Mouse (Mus musculus) liver, adult (tissue): ENCODE results near the gene Ctnnd2.

Source experiments
- GATA4 ChIP-seq: IDR thresholded peaks from 2 replicates; pipeline ENCODE4 v1.6.1; 2014; ENCODE audit warnings: mild to moderate bottlenecking, low read length; ENCODE audit not compliant: insufficient replicate concordance

Ctnnd2 gene

DNA sequence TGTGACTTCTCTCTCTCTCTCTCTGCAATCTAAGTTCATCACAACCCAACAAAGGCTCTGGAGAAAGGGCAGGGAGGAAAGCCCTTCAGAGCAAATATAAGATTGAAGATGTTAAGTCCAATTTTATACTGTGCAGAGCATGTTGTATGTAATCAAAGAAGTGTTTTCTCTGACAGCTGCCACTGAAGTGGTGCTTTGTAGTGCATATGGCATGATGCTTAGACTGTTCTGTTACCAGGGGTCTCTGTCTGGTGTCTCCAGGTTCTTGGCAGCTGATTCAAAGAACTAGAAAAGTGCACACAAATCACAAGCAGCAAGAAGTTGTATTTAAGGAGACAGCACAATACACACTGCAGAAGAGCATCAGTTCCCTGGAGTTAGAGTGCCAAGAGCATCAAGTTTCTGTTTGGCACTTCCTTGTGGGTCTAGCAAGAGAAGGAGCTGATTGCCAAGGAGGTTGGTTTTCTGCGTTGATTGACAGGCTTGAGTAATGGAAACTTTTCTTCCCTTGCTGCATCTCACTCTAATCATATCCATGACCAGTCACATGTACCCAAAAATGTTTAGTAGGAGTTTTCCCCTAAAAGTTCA, 590.4 kb downstream of the Ctnnd2 start:
- no peak for TF ChIP-seq GATA4

DNA sequence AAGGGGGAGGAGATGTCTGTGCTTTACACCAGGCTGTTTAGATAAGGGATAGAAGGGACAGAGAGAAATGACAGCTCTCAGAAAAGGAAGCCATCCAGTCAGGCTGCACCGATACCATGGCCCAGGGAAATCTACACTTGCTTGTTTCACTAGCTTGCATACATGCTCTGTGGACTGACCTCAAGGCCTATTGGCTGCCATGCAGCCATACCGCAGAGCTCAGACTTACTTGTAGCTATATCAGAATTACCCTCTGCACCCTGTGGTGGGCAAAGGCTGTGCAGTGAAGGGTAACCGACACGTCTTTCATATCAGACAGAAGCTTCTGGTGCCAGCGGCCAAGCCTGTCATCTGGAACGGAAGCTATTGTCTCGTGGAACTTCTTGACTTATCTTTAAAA, 604.5 kb downstream of the Ctnnd2 start:
- no peak for TF ChIP-seq GATA4

DNA sequence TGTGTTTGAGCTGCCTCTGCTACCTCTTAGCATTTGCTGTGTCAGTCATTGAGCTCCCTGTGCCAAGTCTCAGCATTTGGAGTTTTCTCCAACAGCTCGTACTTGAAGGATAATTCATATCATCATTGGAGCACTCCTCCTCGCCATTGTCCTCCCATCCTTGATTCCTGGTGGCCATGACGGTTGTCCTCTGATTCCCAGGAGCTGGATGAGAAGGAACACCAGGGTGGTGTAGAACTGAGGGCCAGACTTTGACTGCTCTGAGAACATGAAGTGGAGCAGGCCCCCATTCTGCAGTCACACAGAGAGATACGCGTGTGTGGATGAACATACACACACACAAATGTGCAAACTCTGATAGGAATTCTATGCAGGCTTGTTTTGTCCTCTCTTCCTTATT, 605.4 kb downstream of the Ctnnd2 start:
- TF ChIP-seq GATA4, result no peak

GRCm38 (mm10) chr15:30779903-30780302, 607.5 kb downstream of the Ctnnd2 start:
- no peak for TF ChIP-seq GATA4

DNA sequence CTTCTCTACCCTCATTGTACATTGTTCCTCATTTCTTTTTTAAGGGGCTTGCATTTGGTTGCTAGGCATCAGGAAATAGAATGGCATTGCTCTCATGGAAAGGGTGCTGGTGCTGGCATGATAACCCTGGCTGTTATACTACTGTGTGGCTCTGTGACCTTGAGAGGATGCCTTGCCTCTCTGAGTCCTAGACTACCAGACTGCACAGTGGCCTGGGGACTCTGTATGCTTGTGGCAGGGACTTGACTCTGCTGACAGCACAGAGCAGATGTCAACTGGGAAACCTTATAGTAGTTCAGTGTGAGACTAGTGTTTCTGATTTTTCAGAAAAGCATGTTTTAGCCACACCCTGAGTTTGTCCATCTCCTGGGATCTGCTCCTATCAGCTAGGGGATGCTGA, 608.6 kb downstream of the Ctnnd2 start:
- TF ChIP-seq GATA4, result no peak

- no peak for TF ChIP-seq GATA4
Observed at GRCm38 (mm10) chr15:30785706-30786320, 613.4 kb downstream of the Ctnnd2 start.

GRCm38 (mm10) chr15:30793260-30793659, 620.9 kb downstream of the Ctnnd2 start:
- TF ChIP-seq GATA4, result no peak

- TF ChIP-seq GATA4, result no peak
Observed at GRCm38 (mm10) chr15:30795723-30796122, 623.3 kb downstream of the Ctnnd2 start.

GRCm38 (mm10) chr15:30827424-30828263, 655.3 kb downstream of the Ctnnd2 start:
- no peak for TF ChIP-seq GATA4

- no peak for TF ChIP-seq GATA4
Observed at GRCm38 (mm10) chr15:30857277-30858176, 685.1 kb downstream of the Ctnnd2 start.

GRCm38 (mm10) chr15:30867429-30867828, 695.0 kb downstream of the Ctnnd2 start:
- TF ChIP-seq GATA4, result no peak

- TF ChIP-seq GATA4, result no peak
Observed at GRCm38 (mm10) chr15:30869673-30870512, 697.5 kb downstream of the Ctnnd2 start.

DNA sequence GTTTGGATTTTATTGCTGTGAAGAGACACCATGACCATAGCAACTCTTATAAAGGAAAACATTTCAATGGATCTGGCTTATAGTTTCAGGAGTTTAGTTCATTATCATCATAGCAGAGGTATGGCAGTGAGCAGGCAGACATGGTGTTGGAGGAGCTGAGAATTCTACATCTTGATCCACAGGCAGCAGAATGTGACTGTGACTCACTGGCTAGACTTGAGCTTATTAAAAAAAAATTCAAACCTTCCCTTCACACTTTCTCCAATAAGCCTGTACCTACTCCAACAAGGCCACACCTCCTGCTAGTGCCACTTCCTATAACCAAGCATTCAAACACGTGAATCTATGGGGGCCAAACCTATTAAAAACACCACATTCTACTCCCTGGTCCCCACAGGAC, 703.1 kb downstream of the Ctnnd2 start:
- no peak for TF ChIP-seq GATA4

GRCm38 (mm10) chr15:30884692-30885334, 712.4 kb downstream of the Ctnnd2 start:
- TF ChIP-seq GATA4, result no peak
